Mouse (Mus musculus): ENCODE results near the gene Cd3e.

GRCm38 (mm10) chr9:45040066-45040845 lies 30.8 kb upstream of the Cd3e start:
- TF ChIP-seq CTCF (IDR thresholded peaks at IDR 0.05; ENCODE audit: borderline replicate concordance, insufficient read depth, low read depth, low read length) (no peak), POLR2A (IDR thresholded peaks at IDR 0.05; ENCODE audit: borderline replicate concordance, insufficient read depth, low read length) (no peak)

All from cerebellum, adult 2 months (tissue).